Mouse (Mus musculus) testis, adult 2 months (tissue): ENCODE measurements around the gene Fam151a.

Source experiments
- CTCF ChIP-seq: fragments of 200-500 bp; IDR thresholded peaks from 2 replicates; pipeline ENCODE4 v1.5.1; 2012; ENCODE audit warnings: low read depth, mild to moderate bottlenecking, inconsistent platforms, low read length, moderate library complexity; ENCODE audit not compliant: control insufficient read depth, insufficient read depth, insufficient replicate concordance
- POLR2A ChIP-seq: fragments of 200-500 bp; IDR thresholded peaks from 2 replicates; pipeline ENCODE4 v1.6.1; 2012; ENCODE audit warnings: low read depth, mild to moderate bottlenecking, inconsistent platforms, low read length, moderate library complexity; ENCODE audit not compliant: control insufficient read depth

GRCm38 (mm10) chr4:106747001-106747580 is 13.4 kb downstream of the Fam151a start:
- no peak for TF ChIP-seq CTCF
- no peak for TF ChIP-seq POLR2A
